Mouse (Mus musculus) brain, embryonic 14.5 days (tissue): ENCODE data around the gene Elp5.

ENCODE experiments used
- CTCF ChIP-seq: fragments of 200-500 bp; IDR thresholded peaks from 2 replicates; pipeline ENCODE4 v1.5.1; 2012; ENCODE audit warnings: inconsistent platforms, mild to moderate bottlenecking, moderate library complexity, borderline replicate concordance; ENCODE audit not compliant: insufficient read depth, insufficient read length; ENCODE audit errors: extremely low read depth
- POLR2A ChIP-seq: fragments of 200-500 bp; IDR thresholded peaks from 2 replicates; pipeline ENCODE4 v1.6.1; 2012; ENCODE audit warnings: mild to moderate bottlenecking, inconsistent platforms, borderline replicate concordance; ENCODE audit not compliant: poor library complexity, insufficient read depth, insufficient read length, severe bottlenecking; ENCODE audit errors: extremely low read depth

- TF ChIP-seq CTCF (no peak), POLR2A (no peak)
Measured at GRCm38 (mm10) chr11:69965271-69966005, 16.9 kb downstream of the Elp5 start.
